Mouse (Mus musculus) thymus, adult 2 months (tissue): ENCODE results near the gene Plekhg6. TPM values are rescaled to one million over a fixed set of nuclear protein-coding genes. Genes with fewer than 3 reads are reported as not detected.

Experiments
- DNase-seq: peaks from one replicate; pipeline ENCODE4 v3.0.0; 2021
- H3K27ac ChIP-seq: fragments of 200-500 bp; 2 replicates; pipeline ENCODE4 v1.5.1; 2012; ENCODE audit warnings: low read length, control low read depth; ENCODE audit not compliant: control insufficient read depth, insufficient read depth
- H3K27me3 ChIP-seq: fragments of 200-500 bp; 2 replicates; pipeline ENCODE4 v1.6.1; 2012; ENCODE audit warnings: mild to moderate bottlenecking, low read length, moderate library complexity, mixed read lengths; ENCODE audit not compliant: control insufficient read depth, insufficient read depth
- H3K36me3 ChIP-seq: fragments of 200-500 bp; 2 replicates; pipeline ENCODE4 v1.6.1; 2012; ENCODE audit warnings: mild to moderate bottlenecking, low read length, moderate library complexity; ENCODE audit not compliant: control insufficient read depth, insufficient read depth
- H3K4me1 ChIP-seq: fragments of 200-500 bp; replicated peaks from 2 replicates; pipeline ENCODE4 v1.6.1; 2012; ENCODE audit warnings: low read length; ENCODE audit not compliant: control insufficient read depth, insufficient read depth
- H3K4me3 ChIP-seq: fragments of 200-500 bp; 2 replicates; pipeline ENCODE4 v1.5.1; 2012; ENCODE audit warnings: mild to moderate bottlenecking, low read length, control low read depth, moderate library complexity; ENCODE audit not compliant: control insufficient read depth, insufficient read depth
- CTCF ChIP-seq: fragments of 200-500 bp; IDR thresholded peaks from 2 replicates; pipeline ENCODE4 v1.5.1; 2012; ENCODE audit warnings: mild to moderate bottlenecking, control low read depth, low read length, moderate library complexity, borderline replicate concordance; ENCODE audit not compliant: control insufficient read depth, poor library complexity, insufficient read depth; ENCODE audit errors: extremely low read depth
- POLR2A ChIP-seq: fragments of 200-500 bp; IDR thresholded peaks from 2 replicates; pipeline ENCODE4 v1.6.1; 2012; ENCODE audit warnings: mild to moderate bottlenecking, low read length, control low read depth, moderate library complexity; ENCODE audit not compliant: control insufficient read depth, poor library complexity, insufficient read depth; ENCODE audit errors: extremely low read depth
- WGBS: fragments of 180-500 bp; shearing (Covaris S2); methylation state at CpG from one replicate; pipeline ENCODE4 v1.1.7; 2018; 5-methylcytosine and 5-hydroxymethylcytosine counted together
- polyA plus RNA-seq: library from polyadenylated mRNA; depleted of rRNA; stranded (reverse); fragments of >200 nt; gene quantifications from 2 replicates; pipeline ENCODE4 v1.2.3, GENCODE M21; 2012

Plekhg6 gene
- polyA plus RNA-seq, 1 experiment, result 2.5 TPM

DNA sequence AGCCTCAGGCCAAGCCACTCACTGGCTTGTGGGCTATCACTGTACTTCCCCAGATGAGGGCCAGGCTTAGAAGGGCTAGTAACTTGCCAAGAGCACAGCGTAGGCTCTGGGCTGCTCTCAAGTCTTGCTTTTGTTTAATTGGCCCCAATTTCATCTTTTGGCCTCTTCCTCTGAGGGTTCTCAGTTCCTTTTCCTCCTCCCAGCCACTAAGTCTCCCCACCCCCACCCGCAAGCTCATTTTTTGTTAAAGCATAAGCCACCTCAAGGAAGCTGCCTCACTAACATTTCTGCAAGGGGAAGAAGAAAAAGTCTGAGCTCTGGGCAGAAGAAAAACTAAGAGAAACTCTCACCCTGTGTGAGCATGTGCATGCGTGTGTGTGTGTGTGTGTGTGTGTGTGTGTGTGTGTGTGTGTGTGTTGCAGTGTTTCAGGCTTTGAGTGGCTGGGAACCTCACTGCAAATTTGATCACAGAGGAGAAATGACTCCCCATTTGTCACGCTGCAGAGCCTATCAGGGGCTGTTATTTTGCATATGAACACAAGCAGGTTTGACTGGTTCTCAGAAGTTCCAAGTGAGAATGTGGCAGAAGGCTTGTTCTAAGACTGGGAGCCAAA is 12.7 kb downstream of the Plekhg6 start:
- DNase-seq, result no peak
- H3K27ac ChIP-seq, result peak overlapping the region; percentile 88
- no peaks in the 10 kb centered on the region for H3K27me3 ChIP-seq
- no peak overlapping the region for H3K4me3 ChIP-seq
- TF ChIP-seq POLR2A (no peak), CTCF (no peak)
- no peaks in the 10 kb centered on the region for H3K36me3 ChIP-seq
- H3K4me1 ChIP-seq, result peaks cover 34% of the 10 kb centered on the region
- WGBS, result 7% methylated on average over 4 of the region's 4 CpGs

DNA sequence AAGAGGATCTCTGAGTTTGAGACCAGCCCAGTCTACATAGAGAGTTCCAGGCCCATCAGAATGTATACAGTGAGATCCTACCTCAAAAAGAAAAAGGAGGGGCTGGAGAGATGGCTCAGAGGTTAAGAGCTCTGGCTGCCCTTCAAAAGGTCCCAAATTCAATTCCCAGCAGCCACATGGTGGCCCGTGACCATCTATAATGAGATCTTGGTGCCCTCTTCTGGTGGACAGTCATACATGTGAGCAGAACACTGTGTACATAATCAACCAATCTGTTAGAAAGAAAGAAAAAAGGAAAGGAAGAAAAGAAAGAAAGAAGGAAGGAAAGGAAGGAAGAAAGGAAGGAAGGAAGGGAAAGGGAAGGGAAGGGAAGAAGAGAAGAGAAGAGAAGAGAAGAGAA is 14.5 kb downstream of the Plekhg6 start:
- Histone ChIP-seq H3K4me1 (peaks cover 34% of the 10 kb centered on the region), H3K27ac (no peak overlapping the region), H3K27me3 (no peaks in the 10 kb centered on the region), H3K36me3 (peaks cover 15% of the 10 kb centered on the region), H3K4me3 (no peak overlapping the region)
- WGBS, result 82% methylated on average over 1 of the region's 1 CpGs
- TF ChIP-seq CTCF (no peak), POLR2A (no peak)
- no peak for DNase-seq

DNA sequence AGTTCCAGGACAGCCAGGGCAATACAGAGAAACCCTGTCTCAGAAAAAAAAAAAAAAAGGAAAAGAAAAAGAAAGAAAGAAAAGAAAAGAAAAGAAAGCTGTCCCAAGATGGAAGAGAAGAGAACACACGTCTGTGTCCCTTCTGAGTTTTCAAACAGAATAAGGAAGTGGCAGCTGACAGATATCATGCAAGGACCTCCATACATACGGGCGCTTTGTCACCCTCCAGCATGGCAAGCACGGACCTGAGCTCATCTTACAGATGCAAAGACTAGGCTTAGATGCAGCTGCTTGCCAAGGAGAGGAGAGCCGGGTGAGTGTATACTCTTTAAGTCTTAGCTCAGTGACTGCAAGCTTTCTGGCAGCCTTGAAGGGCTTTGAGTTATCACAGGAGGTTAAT is 15.1 kb downstream of the Plekhg6 start:
- 66% methylated on average over 5 of the region's 5 CpGs for WGBS
- Histone ChIP-seq H3K4me1 (peaks cover 34% of the 10 kb centered on the region), H3K4me3 (no peak overlapping the region), H3K27ac (no peak overlapping the region), H3K36me3 (peaks cover 21% of the 10 kb centered on the region), H3K27me3 (no peaks in the 10 kb centered on the region)
- DNase-seq, result no peak
- TF ChIP-seq CTCF (no peak), POLR2A (no peak)

DNA sequence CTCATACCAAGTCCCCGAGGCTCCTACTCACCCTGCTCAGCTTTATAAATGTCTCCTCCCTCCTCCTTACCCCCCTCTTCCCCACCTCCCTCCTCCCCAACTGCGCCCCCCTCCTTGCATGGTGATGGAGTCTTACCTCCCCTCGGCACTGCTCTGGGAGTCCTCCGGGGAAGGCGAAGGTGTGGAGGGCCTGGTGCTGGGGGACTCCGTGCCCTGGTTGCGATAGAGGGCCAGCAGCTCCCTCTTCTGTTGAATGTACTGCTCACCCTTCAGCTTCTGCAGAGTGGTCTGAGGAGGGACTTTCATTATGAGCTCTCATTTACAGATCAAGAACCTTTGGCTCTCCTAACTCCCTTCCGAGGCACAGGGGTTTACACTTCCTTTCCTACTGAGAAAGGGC is 16.1 kb downstream of the Plekhg6 start:
- peak; percentile 43 for DNase-seq
- no peak overlapping the region for H3K27ac ChIP-seq
- 23% methylated on average over 8 of the region's 8 CpGs for whole genome bisulfite sequencing

GRCm38 (mm10) chr6:125363451-125364242 is 16.9 kb downstream of the Plekhg6 start:
- TF ChIP-seq CTCF (no peak), POLR2A (no peak)
- no peak for DNase-seq
- H3K4me1 ChIP-seq, result peaks cover 28% of the 10 kb centered on the region
- no peak overlapping the region for H3K4me3 ChIP-seq
- 91% methylated on average over 23 of the region's 23 CpGs for WGBS
- peaks cover 40% of the 10 kb centered on the region for H3K36me3 ChIP-seq
- H3K27ac ChIP-seq, result no peak overlapping the region
- no peaks in the 10 kb centered on the region for H3K27me3 ChIP-seq

More for the DNA sequence above, 16.1 kb downstream of the Plekhg6 start:
- Histone ChIP-seq H3K4me3 (no peak overlapping the region), H3K36me3 (peaks cover 32% of the 10 kb centered on the region), H3K4me1 (peaks cover 34% of the 10 kb centered on the region), H3K27me3 (no peaks in the 10 kb centered on the region)
- TF ChIP-seq POLR2A (no peak), CTCF (no peak)

- Histone ChIP-seq H3K27me3 (no peaks in the 10 kb centered on the region), H3K4me1 (peaks cover 23% of the 10 kb centered on the region), H3K4me3 (no peak overlapping the region), H3K36me3 (peaks cover 46% of the 10 kb centered on the region), H3K27ac (no peak overlapping the region)
- DNase-seq, result no peak
- WGBS, result 96% methylated on average over 15 of the region's 15 CpGs
- TF ChIP-seq POLR2A (no peak), CTCF (no peak)
Measured at GRCm38 (mm10) chr6:125363021-125363420, 17.6 kb downstream of the Plekhg6 start.
